Mouse (Mus musculus): ENCODE measurements around the gene Mmd.

The Mmd gene

DNA sequence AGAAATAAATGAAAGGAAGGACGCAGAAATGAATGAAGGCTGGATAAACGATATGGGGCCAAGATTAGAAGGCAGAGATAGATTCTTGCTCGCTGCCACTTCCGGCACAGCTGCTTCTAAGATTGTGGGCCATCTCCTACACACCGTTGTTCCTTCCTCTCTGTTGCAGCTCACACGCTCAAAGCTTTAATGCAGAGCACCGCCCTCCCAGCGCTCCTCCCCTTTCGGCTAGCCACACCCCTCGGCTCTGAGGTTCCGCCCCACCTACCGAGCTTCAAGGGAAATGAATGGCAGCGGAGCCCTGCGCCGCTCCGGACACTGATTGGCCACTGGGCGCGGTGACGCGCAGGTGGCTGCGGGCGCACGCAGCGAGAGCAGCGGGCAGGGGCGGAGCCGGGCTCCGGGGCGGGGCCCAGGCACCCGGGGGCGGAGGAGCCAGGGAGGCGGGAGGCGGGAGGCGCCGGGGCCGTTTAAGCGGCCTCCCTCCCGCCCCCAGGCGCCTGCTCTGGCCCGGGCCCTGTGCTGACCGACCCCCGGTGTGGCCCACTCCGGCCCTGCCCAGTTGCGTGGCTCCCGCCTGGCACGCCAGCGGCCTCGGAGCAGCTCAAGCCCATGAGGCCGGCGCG, at the start of gene Mmd:
Gene Mmd (plus strand): TSS at position 432 of the 626 bp plus-strand sequence.
- DNase-seq (ENCODE audit: low read depth, low spot score) = peak; percentile 96

DNA sequence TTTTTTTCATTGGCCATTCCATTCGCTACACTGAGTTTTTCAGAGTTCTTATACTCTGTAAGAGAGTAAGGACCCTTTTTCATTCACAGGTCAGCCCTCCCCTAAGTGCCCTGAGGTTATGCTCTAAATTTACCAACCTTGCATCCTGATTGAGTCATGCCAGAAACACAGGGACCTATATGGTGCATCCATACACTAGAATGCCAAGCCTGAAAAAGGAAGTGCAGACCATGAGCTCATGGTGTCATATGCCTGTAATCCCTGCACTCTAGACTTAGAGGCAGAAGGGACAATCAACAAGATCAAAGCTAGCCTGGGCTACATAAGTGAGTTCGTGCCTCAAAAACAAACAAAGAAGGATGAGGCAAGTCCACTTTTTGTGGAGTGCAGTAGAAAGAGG, 48.4 kb upstream of the Mmd start:
- no peak for DNase-seq (ENCODE audit: low read depth, low spot score)

DNA sequence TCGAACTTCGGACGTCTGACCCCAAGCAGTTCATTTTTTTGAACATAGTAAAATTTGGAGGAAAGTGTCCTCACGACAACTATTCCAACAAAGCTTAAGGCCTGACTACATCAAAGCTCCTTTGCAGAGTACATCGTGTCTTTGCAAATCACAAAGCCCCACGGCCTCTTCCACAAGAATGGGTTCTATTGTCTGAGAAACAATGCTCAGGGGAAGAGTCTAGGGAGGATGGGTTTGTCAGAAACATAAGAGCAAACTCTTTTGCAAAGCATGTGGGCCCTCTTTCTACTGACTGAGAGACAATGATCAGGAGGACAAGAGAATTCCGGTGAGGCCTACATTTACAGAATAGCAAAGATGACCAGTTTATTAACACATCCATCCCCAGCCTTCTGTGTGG, 35.0 kb upstream of the Mmd start:
- DNase-seq (ENCODE audit: low read depth, low spot score) = peak; percentile 59

DNA sequence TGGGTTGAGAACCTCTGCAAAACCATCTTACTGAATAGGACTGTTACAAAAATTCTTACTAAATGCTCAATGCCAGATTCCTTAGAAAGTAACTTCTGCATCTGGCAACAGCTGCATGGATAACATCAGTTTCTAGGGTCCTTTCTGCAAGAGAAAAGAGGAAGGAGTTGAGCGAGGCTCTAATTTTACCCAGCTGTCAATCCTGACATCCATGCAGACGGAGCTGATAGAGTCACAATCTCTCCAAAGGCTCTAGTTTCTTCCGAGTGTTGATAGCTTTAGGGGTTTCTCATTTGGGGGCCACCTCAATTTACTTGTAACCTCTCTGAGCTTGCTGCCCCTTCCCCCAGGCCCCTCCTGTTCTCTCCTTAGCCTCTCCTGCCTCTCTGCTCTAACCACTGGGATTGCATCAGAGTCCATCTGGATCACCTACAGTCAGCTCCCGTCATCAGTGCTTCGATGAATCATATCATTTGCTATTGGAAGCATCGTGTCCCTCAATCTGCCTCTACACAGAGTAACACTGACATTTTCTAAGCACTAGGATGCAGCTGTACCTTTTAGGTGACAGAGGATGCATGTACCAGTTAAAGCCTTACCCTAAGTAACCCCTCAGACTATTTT, 29.1 kb upstream of the Mmd start:
- DNase-seq (ENCODE audit: low read depth, low spot score) = no peak

DNA sequence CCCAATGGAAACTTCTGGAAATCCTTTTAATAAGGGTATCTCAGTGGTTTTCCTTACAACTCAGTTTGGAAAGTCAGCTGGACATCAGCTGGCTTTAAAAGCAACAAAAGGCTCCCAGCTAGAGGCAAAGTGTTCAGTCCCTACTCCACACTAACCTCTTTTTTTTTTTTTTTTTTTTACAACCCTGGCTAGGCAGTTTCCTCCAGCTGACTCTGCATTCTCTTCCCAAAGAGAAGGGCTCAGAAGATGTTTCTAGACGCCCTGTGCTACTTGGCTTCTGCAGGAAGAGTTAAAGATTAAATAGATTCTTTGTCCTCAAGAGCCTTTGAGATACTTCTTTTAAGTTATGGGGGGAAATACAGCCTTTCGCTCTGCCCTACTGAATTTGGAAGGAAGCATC, 28.5 kb upstream of the Mmd start:
- no peak for DNase-seq (ENCODE audit: low read depth, low spot score)

DNA sequence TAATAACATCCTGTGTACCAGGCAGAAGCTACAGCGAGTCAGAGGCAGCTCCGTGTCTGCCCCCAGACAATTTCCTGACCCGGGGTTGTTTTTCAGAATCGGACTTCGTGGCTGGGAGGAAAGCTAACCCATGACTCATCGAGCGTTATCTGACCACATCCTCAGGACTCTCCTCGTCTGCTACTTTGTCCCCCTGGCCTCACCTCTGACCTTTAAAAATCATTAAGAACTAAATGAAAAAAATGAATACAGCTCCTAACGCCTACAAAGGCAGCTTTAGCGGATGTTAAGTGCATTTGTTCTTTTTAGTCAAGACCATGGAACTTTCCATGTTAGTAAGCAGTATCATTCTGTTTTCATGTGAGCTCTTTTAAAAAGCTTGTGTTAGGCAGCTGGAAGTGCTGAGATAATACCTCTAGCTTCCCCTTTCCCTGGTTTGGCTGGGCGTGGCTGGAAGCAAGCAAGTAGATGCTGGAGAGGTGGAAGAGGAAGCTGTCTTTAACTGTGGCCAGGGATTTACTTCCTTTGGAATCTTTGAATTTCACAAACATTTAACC, 24.3 kb upstream of the Mmd start:
- no peak for DNase-seq (ENCODE audit: low read depth, low spot score)

DNA sequence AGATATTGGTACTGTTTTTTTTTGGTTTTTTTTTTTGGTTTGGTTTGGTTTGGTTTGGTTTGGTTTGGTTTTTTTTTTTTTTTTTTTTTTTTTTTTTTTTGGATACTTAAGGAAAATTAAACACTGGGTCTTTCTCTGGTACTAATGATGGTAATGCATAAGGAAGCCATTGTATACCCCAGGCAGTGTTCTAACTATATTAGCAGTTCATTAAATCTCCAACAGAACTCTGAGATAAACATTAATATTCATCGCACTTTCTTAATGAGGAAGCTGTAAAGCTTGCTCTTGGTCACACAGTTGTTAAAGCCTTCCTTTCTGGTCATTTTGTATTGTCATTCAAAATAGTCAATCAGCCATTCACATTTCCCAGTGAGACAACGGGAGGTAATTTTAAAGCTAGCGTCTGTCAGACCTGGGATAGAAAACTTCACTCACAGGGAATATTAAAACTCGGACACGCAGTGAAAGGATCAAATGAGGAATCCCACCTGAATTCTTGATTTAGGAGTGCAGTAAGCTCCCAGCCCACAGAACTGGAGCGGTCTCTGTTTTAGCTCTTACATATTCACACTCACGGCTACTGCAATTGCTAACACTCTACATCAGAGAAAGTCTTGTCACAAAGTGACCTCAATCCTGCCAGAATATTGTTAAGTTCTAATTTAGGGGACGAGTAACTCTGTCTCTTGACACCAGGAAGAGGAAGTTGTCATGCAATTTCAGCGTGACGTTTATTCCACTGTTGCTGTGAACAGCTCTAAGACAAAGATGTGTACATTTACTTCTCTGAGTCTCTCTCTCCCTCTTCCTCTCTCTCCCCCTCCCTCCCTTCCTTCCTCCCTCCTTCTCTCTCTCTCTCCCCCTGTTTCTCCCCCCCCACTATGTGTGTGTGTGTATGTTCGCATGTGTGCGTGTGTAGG, 22.0 kb upstream of the Mmd start:
- no peak for DNase-seq (ENCODE audit: low read depth, low spot score)

DNA sequence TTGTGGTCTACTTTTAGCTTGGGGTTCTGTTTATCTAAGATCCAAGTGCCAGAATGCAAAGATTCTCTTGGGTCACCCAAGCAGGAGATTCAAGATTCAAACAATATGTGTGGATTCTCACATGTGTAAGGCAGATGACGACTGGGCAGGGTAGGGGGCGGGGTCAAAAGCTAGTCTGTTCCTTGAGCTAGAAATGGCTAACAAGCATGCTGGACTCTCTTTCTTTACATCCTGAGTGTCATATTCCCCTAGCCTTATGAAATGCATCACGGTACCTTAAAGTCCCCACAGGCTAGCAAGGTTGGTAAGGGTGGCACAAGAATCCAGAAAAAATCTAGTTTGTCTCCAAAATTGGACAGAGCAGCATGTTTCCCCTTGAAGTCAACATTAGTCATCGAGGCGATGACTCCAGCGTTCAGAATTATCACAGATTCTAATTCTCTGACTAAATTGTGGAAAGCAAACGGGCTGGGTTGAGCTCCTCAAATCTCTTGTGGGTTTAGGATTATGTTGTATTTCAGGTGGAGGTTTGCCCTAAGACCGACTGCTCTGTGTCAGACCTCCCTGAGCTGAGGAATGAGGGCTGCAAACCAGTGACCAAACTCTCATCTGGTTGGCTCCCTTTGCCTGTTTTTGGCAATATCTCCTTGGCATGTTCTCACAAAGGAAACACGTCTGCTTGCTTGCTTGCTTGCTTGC, 20.9 kb upstream of the Mmd start:
- DNase-seq (ENCODE audit: low read depth, low spot score) = no peak

DNA sequence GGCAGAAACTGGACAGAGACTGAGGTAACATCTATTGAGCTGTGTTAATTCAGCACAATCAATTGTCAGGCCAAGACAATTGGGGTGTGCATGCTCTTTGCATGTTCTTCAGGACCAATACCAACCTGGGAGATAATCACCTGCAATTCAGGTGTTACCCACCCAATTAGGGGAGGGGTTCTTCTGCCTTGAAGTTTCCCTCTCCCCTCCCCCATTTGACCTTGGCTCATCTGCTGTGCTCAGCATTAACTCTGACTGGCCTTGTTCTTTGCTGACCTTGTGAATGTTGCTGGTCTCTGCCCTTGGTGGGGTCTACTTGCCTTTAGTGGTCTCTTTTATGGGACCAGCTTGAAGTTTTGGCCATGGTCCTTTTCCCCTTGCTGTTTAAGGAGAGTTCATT, 19.5 kb upstream of the Mmd start:
- DNase-seq (ENCODE audit: low read depth, low spot score) = no peak

DNA sequence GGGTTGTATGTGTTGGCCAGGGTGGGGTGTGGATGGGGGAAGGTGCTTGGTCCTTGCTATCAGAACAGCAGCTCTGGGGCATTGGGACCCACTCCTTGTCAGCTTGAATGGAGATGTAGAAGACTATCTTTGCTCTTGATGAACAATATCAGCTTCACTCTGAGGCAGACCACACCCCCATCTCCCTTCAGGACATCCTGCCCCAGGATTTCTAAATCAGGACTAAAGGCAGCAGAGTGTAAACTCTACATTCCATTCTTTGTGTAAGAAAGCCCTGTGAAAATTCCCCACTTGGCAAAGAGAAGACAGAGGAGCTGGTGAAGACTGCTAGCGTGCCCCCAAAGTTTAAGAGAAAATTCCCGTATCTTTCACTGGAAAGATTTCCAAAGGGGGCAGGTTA, 18.6 kb upstream of the Mmd start:
- no peak for DNase-seq (ENCODE audit: low read depth, low spot score)

DNA sequence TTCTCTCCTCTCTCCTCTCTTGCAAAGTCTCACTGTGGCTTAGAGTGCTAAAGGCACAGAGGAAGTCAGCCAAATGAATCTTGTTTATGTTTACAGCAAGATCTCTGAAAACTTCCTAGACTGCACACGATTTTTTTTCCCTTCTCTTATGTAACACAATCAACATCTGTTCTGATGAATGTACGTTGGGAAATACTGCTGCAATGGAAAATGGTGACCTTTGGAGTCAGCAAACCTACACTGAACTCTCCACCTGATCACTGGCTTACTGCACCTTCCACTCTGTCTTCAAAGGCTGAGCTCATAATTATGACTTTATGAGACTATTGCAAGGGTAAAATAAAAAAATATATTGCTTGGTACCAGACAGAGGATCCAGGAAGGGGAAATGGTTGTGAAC, 17.6 kb upstream of the Mmd start:
- DNase-seq (ENCODE audit: low read depth, low spot score) = no peak

DNA sequence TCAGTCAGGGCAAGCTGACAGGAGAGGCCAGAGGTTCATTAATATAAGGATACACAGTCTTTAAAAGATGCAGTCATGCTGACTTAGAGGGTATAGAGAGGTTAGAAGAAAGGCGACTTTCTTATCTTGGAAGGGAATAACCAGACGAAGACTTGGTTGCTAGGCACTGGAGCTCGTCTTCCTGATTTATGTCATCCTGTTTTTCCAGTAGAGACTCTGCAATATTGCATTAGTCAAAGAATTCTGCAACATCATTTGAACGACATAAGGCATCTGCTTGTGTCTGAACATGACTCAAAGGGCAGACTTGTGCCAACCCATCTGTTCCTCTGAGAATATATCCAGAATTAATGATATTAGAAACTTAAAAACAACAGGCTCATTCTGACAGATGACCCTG, 16.6 kb upstream of the Mmd start:
- DNase-seq (ENCODE audit: low read depth, low spot score) = no peak

DNA sequence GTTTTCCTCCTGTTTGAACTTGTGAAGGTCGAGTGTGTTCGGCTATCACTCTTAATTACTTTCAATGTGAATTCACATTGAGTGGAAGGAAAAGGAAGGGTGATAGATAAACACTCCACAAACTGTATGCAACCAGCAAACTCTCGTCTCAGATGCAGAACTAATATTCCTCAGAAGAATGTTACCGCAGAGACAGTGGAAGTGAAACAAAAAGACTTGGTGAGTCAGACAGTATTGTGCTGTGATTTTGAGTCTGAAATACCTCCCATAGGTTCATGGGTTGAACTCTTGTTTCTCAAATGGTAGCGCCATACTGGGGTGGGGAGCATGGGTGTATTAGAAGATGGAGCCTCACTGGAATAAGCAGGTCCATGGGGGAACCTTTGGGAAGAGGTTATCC, 14.0 kb upstream of the Mmd start:
- DNase-seq (ENCODE audit: low read depth, low spot score) = no peak

DNA sequence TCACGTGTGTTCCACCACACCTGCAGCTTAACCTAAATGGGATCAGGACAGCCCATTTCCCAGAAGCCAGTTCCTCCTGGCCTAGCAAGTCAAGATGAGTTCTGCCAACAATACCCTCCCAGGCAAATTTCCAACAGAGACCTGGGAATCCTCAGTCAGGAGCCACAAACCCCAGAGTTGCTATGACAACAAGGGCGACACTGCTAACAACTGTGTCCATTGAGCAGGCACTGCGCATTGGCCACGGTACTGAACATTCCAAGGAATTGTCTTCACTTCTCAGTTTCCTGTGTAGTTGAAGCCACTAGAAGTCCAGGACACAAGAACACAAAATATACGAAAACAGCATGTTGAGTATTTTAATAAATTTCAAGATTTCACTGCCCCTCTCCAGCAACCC, 11.6 kb upstream of the Mmd start:
- peak; percentile 71 for DNase-seq (ENCODE audit: low read depth, low spot score)

DNA sequence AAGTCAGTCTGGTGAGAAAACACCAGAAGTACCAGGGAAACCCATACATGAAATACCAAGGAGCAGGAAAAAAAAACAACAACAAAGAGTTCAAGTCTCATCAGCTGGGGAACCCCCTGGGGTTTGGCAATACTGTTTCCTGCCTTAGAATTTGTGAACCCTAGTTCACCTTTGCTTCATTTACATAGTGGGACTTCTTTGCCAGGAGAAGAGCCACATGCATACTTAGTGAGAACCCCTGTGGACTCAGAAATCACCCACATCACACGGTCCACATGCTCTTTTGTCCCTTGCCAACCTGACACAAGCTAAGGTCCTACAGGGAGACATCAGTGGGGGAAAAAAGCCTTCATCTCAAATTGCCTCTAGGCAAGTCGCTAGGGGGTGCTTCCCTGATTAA, 10.6 kb upstream of the Mmd start:
- DNase-seq (ENCODE audit: low read depth, low spot score) = peak; percentile 70

DNA sequence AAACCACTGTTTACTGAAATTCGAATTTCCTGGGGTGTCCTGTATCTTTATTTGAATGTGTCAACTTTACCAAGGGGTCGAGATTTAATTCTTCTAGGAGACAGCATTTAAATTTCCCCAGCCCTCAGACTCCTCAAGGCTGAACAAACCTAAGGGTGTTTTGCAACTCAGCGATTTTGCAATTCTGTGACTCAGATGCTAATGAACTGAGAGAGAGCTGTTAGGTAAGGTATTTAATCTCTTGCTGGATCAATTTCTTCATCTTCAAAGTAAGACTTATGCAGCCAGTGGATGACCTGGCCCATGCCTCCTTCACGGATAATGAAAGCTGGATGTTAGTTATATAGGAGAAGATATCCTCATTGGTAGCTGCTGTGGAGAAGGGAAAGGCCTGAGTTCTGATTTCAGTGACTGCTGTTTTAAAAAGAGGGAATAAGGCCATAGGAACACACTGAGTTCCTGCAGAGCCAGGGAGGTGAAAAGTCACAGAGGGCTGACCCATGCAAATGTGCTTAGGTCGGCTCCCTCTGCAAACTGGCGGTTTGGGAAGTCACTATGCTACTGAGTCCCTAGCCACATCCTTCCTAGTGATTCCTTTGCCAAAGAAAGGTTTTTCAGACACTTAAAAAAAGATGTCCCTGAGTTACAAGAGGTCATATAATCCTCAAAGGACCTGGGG, 8.5 kb upstream of the Mmd start:
- no peak for DNase-seq (ENCODE audit: low read depth, low spot score)

DNA sequence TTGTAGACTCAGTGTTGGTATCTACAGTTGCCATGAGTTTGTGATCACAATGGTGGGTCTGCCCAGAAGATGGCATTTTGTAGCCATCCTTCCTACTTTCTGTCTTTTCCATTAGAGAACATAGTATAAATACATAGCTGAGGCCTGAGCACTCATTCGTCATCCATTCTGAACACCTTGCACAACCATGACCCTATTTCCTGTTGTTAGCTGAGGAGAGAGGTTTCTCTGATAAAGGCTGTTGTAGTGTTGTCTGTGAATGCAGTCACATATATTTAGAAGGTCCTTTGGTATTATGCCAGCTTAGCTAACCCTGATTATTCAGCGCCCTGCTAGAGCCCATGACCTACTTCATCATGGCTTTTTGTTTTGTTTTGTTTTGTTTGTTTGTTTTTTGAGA, 7.4 kb upstream of the Mmd start:
- no peak for DNase-seq (ENCODE audit: low read depth, low spot score)

DNA sequence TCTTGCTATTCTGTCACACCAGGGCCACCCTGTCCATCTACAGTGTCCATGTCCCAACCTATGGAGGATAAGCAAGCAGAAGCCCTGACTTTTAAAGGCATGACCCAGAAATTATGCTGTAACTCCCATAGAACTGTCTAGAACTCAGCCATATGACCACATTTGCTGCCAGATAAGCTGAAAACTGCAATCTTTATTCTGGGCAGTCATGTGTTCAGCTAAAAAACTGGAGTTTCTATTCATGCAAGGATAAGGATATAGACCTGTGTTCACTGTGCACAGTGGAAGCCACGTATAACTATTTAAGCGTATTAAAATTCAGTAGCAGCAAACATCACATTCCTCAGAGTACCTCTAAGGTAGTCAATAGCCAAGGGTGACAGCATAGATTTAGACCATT, 6.0 kb upstream of the Mmd start:
- no peak for DNase-seq (ENCODE audit: low read depth, low spot score)

DNA sequence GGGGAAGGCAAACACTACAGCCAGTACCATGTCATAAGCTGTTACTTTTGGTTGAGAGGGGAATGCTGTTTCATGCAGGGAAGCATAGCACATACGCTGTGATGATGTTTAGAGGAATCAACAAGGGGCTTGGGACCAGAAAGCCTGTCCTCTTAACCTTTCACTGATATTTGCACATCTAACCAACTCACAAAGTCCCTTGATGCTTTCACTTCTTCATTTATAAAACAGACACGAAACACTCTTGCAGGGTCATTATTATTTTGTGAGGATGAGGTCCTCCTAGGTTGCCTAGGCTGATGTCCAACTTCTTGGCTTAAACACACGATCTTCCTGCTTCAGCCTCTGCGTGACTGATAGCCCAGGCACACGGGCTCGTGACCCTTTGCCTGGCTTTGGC, 3.6 kb upstream of the Mmd start:
- no peak for DNase-seq (ENCODE audit: low read depth, low spot score)

DNA sequence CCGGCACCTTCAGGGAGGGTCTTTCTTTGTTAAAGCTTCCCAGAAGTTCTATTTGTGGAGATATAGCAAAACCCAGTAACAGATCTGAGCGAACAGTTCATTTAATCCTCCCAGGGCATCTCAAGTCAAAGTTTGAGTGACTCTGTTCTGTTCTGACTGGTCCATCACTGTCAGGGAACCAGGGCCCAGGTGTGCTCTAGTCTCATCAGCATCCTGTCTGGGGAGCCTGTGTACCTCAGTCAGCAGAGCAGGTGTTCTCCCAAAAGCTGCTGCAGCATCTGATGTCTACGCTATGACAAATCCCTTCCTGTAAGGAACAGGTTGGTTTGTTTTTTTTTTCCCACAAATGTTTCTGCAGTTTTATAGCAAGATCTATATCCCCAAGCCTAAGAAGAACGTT, 2.6 kb upstream of the Mmd start:
- DNase-seq (ENCODE audit: low read depth, low spot score) = no peak

DNA sequence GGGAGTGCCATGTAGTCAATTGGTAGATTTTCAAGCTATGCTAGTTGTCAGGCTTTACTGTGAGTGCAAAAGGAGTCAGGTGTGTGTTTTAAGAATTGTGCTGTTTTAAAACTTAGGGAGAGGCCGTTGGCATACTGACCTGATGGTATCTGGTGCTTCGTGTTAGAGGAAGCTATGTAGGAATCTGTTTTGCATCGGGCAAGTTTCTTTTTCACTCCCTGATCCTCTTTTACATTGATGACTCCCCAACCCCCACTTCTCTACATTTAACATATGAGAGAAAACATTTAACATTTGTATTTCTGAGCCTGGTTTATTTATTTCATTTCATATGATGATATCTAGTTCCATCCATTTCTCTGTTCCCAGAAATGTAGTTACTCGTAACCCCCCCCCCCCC, 1.5 kb upstream of the Mmd start:
- DNase-seq (ENCODE audit: low read depth, low spot score) = no peak

Measured in R1 (cell line).